Mouse (Mus musculus) ES-Bruce4 (cell line): ENCODE measurements around the gene Cadm2.

Experiments
- CTCF ChIP-seq: IDR thresholded peaks from one replicate; pipeline ENCODE4 v1.8.1; 2011; ENCODE audit warnings: low read depth, low read length
- POLR2A ChIP-seq: IDR thresholded peaks from one replicate; pipeline ENCODE4 v1.8.1; 2011; ENCODE audit warnings: low read length; ENCODE audit not compliant: insufficient read depth

DNA sequence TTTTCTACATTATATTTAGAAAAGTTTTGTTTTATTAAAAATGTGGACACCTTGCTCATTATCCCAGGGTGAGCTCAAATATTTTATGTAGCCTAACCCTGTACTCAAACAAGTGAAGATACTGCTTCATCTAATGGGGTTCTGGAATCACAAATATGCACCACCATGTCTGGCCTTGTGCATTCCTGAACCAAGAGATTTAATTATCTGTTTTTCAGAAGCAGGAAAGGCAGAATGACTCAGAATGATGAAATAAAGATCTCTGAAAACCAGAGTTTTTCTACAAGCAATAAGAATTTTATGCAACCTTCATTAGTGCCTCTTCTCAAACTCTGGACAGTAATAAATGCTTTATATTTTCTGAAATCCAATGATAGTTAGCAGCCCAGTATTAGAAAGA is 993.2 kb downstream of the Cadm2 start:
- TF ChIP-seq CTCF (no peak), POLR2A (no peak)
